Mouse (Mus musculus) liver, adult 2 months (tissue): ENCODE measurements around the gene Micu1. TPM values are rescaled to one million over a fixed set of nuclear protein-coding genes. Genes with fewer than 3 reads are reported as not detected.
A peak's percentile ranks its signal among the peaks of the same experiment; 100 is the strongest.
"Not testable (repeated sequence)": the region's sequence is repeated elsewhere in the genome, so short reads cannot be mapped to it uniquely, and the experiment has no call there.

Experiments
- DNase-seq: peaks from one replicate; pipeline ENCODE4 v3.0.0-alpha.2; 2011; ENCODE audit warnings: low read depth, low spot score; ENCODE audit errors: extremely low read depth
- H3K27ac ChIP-seq: fragments of 200-500 bp; replicated peaks from 2 replicates; pipeline ENCODE4 v1.5.1; 2012; ENCODE audit warnings: low read depth, mild to moderate bottlenecking, control low read depth, inconsistent platforms, low read length; ENCODE audit not compliant: insufficient read depth
- H3K27me3 ChIP-seq: fragments of 200-500 bp; 2 replicates; pipeline ENCODE4 v1.6.1; 2012; ENCODE audit warnings: mild to moderate bottlenecking, moderate library complexity, low read length, inconsistent platforms; ENCODE audit not compliant: control insufficient read depth, insufficient read depth
- H3K36me3 ChIP-seq: fragments of 200-500 bp; 2 replicates; pipeline ENCODE4 v1.6.1; 2012; ENCODE audit warnings: low read length, inconsistent platforms; ENCODE audit not compliant: control insufficient read depth, insufficient read depth
- H3K4me1 ChIP-seq: fragments of 200-500 bp; 2 replicates; pipeline ENCODE4 v1.6.1; 2011; ENCODE audit warnings: low read length; ENCODE audit not compliant: control insufficient read depth, insufficient read depth
- H3K4me3 ChIP-seq: fragments of 200-500 bp; 2 replicates; pipeline ENCODE4 v1.5.1; 2011; ENCODE audit warnings: low read depth, mild to moderate bottlenecking, control low read depth, low read length, moderate library complexity; ENCODE audit not compliant: insufficient read depth
- H3K79me2 ChIP-seq: fragments of 200-500 bp; 2 replicates; pipeline ENCODE4 v1.6.1; 2012; ENCODE audit warnings: inconsistent platforms, mild to moderate bottlenecking, low read length, moderate library complexity; ENCODE audit not compliant: control insufficient read depth, insufficient read depth
- H3K9ac ChIP-seq: fragments of 200-500 bp; 2 replicates; pipeline ENCODE4 v1.6.1; 2012; ENCODE audit warnings: low read depth, mild to moderate bottlenecking, control low read depth, inconsistent platforms, low read length
- CTCF ChIP-seq: fragments of 200-500 bp; IDR thresholded peaks from 2 replicates; pipeline ENCODE4 v1.5.1; 2011; ENCODE audit warnings: low read depth, low read length, control low read depth
- POLR2A ChIP-seq: fragments of 200-500 bp; IDR thresholded peaks from 2 replicates; pipeline ENCODE4 v1.6.1; 2011; ENCODE audit warnings: low read length, control low read depth; ENCODE audit not compliant: insufficient read depth; ENCODE audit errors: extremely low read depth
- WGBS: fragments of 180-500 bp; shearing (Covaris S2); methylation state at CpG from one replicate; pipeline ENCODE4 v1.1.7; 2018; 5-methylcytosine and 5-hydroxymethylcytosine counted together
- polyA plus RNA-seq: library from polyadenylated mRNA; depleted of rRNA; stranded (reverse); fragments of >200 nt; gene quantifications from 2 replicates; pipeline ENCODE4 v1.2.3, GENCODE M21; 2012
- total RNA-seq: library from RNA; depleted of rRNA; stranded (reverse); fragments of >200 nt; gene quantifications from 2 replicates; pipeline ENCODE4 v1.2.3, GENCODE M21; 2014

Micu1 gene
- total and polyA plus RNA-seq, 2 experiments, result 24.1 to 24.4 TPM

DNA sequence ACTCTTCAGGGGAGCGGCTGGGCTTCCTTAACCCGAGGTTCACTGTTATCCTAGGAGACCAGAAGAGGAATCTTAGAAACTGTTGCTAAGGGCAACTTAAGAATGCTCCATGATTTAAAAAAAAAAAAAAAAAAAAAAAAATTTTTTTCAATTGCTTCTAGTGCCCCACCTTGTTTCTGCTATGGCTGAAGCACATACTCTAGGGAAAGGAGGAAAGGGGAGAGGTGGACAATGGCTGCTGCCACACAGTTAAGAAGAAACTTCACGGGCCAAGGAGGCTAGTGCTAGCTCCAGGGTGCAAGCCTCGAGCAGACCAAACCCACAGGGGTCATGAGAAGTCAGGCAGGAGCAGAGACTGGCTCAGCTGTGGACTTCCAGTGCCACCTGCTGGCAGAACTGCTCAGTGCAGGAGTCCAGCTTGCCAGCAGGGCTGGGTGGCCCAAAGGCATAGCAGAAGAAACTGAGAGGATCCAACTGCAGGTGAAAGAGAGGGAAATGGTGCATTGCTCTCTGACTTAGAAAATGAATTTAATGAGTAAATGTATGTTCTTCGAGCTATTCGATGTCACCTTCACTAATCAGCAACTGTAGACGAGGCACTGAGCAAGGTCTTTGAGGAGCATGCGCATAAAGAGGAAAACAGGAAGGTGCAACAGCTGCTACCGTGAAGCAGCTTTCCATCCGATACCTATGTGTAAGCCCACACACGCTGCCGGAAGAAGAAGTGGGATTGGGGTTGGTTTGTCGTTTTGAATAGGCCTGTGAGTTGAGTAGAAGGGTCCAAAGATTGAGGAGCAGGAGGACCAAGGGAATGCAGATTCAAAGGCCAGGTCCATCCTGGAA lies 162.8 kb downstream of the Micu1 start:
- Histone ChIP-seq H3K36me3 (no peaks in the 10 kb centered on the region), H3K4me3 (no peak overlapping the region), H3K27ac (no peak overlapping the region), H3K9ac (no peak overlapping the region), H3K27me3 (no peaks in the 10 kb centered on the region), H3K79me2 (no peaks in the 10 kb centered on the region), H3K4me1 (0 out of 2 replicates have a peak, but pooled peaks cover 4% of the 10 kb centered on the region)
- peak; percentile 45 for DNase-seq
- peak; percentile 100 for TF ChIP-seq CTCF
- no peak for TF ChIP-seq POLR2A
- WGBS, result 48% methylated on average over 13 of the region's 13 CpGs

DNA sequence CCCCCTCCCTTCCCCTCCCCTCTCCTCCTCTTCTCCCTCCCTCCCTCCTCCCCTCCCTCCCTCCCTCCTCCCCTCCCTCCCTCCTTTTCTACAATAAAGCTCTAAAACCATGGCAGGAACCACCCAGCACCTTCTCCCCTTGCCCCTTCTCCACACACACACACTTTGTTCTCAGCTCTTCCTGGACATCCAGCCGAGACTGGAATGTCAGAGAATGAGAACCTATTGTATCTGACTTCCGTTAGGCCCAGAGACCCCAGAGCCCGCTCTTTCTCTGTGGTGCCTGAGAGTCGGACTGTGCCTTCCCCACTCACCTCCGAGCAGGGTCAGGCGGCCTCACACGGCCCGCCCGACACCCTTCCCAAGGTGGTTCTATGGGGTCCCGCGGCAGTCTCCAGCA lies 166.0 kb downstream of the Micu1 start:
- H3K36me3 ChIP-seq, result no peaks in the 10 kb centered on the region
- H3K9ac ChIP-seq, result no peak overlapping the region
- 72% methylated on average over 11 of the region's 11 CpGs for WGBS
- no peaks in the 10 kb centered on the region for H3K27me3 ChIP-seq
- H3K4me3 ChIP-seq, result no peak overlapping the region
- no peaks in the 10 kb centered on the region for H3K4me1 ChIP-seq
- H3K79me2 ChIP-seq, result no peaks in the 10 kb centered on the region
- TF ChIP-seq POLR2A (no peak), CTCF (no peak)
- DNase-seq, result no peak
- H3K27ac ChIP-seq, result no peak overlapping the region

DNA sequence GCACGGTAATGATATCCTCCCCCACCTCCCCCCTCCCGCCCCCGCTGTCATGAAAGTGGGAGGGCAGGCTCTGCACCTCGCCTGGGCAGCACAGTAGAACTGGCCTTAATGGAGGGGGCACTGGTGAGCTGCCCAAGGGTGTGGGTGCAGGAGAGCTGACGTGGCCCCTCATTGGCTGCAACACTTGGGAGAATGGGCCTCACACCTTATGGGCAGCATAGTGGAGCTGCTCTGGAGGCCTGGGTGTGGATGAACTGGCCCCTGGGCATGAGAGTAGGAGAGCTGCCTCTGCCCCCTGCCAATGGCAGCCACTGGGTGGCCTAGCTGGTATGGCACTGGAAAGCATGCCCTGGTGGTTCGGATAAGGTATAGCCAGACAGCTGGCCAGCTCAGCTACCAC lies 167.8 kb downstream of the Micu1 start:
- DNase-seq, result no peak
- Histone ChIP-seq H3K27ac (no peak overlapping the region), H3K4me1 (no peaks in the 10 kb centered on the region), H3K36me3 (no peaks in the 10 kb centered on the region), H3K27me3 (no peaks in the 10 kb centered on the region), H3K4me3 (no peak overlapping the region), H3K79me2 (no peaks in the 10 kb centered on the region), H3K9ac (no peak overlapping the region)
- WGBS, result 93% methylated on average over 6 of the region's 6 CpGs
- TF ChIP-seq POLR2A, result no peak
- TF ChIP-seq CTCF, result no peak

DNA sequence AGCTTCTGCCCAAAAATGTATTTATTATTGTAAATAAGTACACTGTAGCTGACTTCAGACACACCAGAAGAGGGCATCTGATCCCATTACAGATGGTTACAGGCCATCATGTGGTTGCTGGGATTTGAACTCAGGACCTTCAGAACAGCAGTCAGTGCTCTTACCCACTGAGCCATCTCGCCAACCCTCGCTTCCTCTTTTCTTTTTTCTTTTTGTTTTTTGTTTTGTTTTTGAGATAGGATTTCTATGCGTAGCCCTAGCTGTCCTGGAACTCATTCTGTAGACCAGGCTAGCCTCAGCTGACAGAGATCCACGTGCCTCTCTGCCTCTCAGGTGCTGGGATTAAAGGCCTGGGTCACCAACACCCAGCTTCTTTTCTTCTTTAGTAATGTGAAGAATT lies 170.4 kb downstream of the Micu1 start:
- H3K4me1 ChIP-seq, H3K79me2 ChIP-seq, H3K36me3 ChIP-seq, H3K27ac ChIP-seq, DNase-seq, H3K27me3 ChIP-seq, H3K4me3 ChIP-seq, H3K9ac ChIP-seq: not testable (repeated sequence)
- WGBS, result 97% methylated on average over 4 of the region's 4 CpGs

DNA sequence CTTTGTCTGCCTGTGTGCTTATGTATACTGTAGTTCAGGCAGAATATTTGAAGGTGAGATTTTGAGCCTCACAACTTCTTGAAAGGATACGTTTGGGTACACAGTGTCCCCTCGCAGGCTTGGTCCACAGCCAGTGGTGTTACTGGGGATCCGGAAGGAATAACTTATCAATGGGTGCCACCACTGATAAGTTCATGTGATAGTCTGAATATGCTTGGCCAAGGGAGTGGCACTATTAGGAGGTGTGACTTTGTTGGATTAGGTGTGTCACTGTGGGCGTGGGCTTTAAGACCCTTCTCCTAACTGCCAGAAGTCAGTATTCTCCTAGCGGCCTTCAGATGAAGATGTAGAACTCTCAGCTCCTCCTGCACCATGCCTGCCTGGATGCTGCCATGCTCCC lies 170.9 kb downstream of the Micu1 start:
- 90% methylated on average over 5 of the region's 5 CpGs for WGBS
- no peaks in the 10 kb centered on the region for H3K36me3 ChIP-seq
- no peaks in the 10 kb centered on the region for H3K27me3 ChIP-seq
- H3K79me2 ChIP-seq, result no peaks in the 10 kb centered on the region
- no peak overlapping the region for H3K9ac ChIP-seq
- H3K4me1 ChIP-seq, result no peaks in the 10 kb centered on the region
- TF ChIP-seq POLR2A (no peak), CTCF (no peak)
- H3K27ac ChIP-seq, result no peak overlapping the region
- H3K4me3 ChIP-seq, result no peak overlapping the region
- no peak for DNase-seq

DNA sequence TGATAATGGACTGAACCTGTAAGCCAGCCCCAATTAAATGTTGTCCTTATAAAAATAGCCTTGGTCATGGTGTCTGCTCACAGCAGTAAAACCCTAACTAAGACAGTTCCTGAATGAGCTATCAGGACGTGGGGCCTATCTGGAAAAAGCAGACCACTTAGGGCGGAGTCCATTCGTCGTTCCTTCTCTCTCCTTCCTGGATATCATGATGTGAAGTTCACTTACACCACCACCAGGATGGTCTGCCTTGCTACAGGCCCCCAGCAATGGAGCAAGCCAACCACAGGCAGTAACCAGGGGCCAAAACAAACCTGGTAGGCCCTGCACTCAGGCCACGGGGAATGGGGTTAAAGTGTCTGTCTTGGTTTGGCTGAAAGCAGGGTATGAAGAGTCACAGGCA lies 171.3 kb downstream of the Micu1 start:
- WGBS, result 83% methylated on average over 5 of the region's 5 CpGs
- no peak overlapping the region for H3K4me3 ChIP-seq
- H3K36me3 ChIP-seq, result no peaks in the 10 kb centered on the region
- H3K27me3 ChIP-seq, result no peaks in the 10 kb centered on the region
- no peak for TF ChIP-seq CTCF
- no peak for TF ChIP-seq POLR2A
- no peak for DNase-seq
- no peak overlapping the region for H3K27ac ChIP-seq
- H3K9ac ChIP-seq, result no peak overlapping the region
- H3K4me1 ChIP-seq, result peaks cover under 1% of the 10 kb centered on the region; the same call in 1 of the 2 replicates
- no peaks in the 10 kb centered on the region for H3K79me2 ChIP-seq
